Mouse (Mus musculus): ENCODE data around the gene Atp13a3. TPM values are rescaled to one million over a fixed set of nuclear protein-coding genes. Genes with fewer than 3 reads are reported as not detected.
A peak's percentile ranks its signal among the peaks of the same experiment; 100 is the strongest.
"Not testable (repeated sequence)": the region's sequence is repeated elsewhere in the genome, so short reads cannot be mapped to it uniquely, and the experiment has no call there.

Atp13a3 gene
- 28.6 and 33.0 TPM in 2 replicates for polyA plus RNA-seq (2012; rRNA removed)

- DNase-seq (ENCODE audit: low read depth), result no peak
- TF ChIP-seq CTCF (IDR thresholded peaks at IDR 0.05; ENCODE audit: borderline replicate concordance, extremely low read depth, insufficient read depth, insufficient read length) (no peak), POLR2A (IDR thresholded peaks at IDR 0.05; ENCODE audit: borderline replicate concordance, extremely low read depth, insufficient read depth, insufficient read length, poor library complexity, severe bottlenecking) (no peak)
Observed at GRCm38 (mm10) chr16:30405925-30406670, at the start of gene Atp13a3. Atp13a3 (minus strand) TSS chr16:30405975.

DNA sequence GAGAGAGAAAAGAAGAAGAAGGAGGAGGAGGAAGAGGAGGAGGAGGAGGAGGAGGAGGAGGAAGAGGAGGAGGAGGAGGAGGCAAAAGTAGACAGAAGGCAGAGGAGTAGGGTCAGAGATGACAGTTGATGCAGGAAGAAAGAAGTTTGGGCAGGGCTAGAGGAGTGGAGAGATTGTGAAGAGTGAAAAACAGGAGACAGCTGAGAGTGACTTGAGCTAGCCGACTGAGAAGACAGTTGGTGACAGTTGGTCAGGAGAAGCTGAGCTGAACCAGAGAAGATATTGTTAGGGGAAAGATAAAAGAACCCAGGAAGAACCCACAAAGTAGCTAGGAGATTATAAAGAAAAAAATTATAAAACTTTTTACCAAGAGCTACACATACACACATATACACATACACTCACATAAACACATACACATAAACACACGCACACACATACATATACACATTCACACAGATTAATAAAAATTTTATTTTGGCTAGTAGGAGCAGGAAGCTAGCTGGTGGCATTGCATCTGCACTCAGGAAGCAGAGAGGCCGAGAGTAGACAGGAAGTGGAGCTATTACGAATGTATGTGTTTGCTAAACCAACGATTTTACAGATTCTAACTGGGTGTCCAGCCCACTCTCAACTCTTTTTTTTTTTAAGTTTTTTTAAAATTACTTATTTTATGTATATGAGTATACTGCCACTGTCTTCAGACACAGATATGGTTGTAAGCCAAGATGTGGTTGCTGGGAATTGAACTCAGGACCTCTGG is 47.6 kb upstream of the Atp13a3 start:
- TF ChIP-seq POLR2A (IDR thresholded peaks at IDR 0.05; ENCODE audit: borderline replicate concordance, extremely low read depth, insufficient read depth, insufficient read length, poor library complexity, severe bottlenecking) (no peak), CTCF (IDR thresholded peaks at IDR 0.05; ENCODE audit: borderline replicate concordance, extremely low read depth, insufficient read depth, insufficient read length) (no peak)

GRCm38 (mm10) chr16:30451174-30451573 is 45.4 kb upstream of the Atp13a3 start:
- DNase-seq (ENCODE audit: low read depth), result not testable (repeated sequence)

More for the DNA sequence above, 47.6 kb upstream of the Atp13a3 start:
- no peak for DNase-seq (ENCODE audit: low read depth)

GRCm38 (mm10) chr16:30449017-30449416 is 43.2 kb upstream of the Atp13a3 start:
- TF ChIP-seq POLR2A (IDR thresholded peaks at IDR 0.05; ENCODE audit: borderline replicate concordance, extremely low read depth, insufficient read depth, insufficient read length, poor library complexity, severe bottlenecking) (no peak), CTCF (IDR thresholded peaks at IDR 0.05; ENCODE audit: borderline replicate concordance, extremely low read depth, insufficient read depth, insufficient read length) (no peak)
- DNase-seq (ENCODE audit: low read depth), result no peak

- DNase-seq (ENCODE audit: low read depth), result no peak
- TF ChIP-seq CTCF (IDR thresholded peaks at IDR 0.05; ENCODE audit: borderline replicate concordance, extremely low read depth, insufficient read depth, insufficient read length), result no peak
- no peak for TF ChIP-seq POLR2A (IDR thresholded peaks at IDR 0.05; ENCODE audit: borderline replicate concordance, extremely low read depth, insufficient read depth, insufficient read length, poor library complexity, severe bottlenecking)
Observed at GRCm38 (mm10) chr16:30448169-30448568, 42.4 kb upstream of the Atp13a3 start.

DNA sequence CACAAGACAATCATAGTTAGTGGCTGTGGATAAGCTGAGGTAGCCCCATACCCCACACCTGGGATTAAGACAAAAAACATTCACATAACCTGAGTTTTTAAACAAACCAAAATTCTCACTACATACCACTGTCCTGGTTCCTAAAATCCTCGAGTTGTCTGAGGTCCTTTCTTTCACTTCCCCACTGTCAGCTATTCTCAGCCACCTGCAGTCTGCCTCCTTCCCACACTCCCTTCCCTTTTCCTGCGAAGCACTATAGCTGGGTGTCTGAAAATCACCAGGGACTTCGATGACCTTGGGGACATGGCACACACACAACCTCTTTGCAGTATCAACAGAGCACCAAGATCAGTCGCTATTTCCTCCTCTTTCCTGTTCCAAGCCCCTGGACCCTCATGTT is 41.9 kb upstream of the Atp13a3 start:
- TF ChIP-seq CTCF (IDR thresholded peaks at IDR 0.05; ENCODE audit: borderline replicate concordance, extremely low read depth, insufficient read depth, insufficient read length), result no peak
- no peak for TF ChIP-seq POLR2A (IDR thresholded peaks at IDR 0.05; ENCODE audit: borderline replicate concordance, extremely low read depth, insufficient read depth, insufficient read length, poor library complexity, severe bottlenecking)
- DNase-seq (ENCODE audit: low read depth), result no peak

DNA sequence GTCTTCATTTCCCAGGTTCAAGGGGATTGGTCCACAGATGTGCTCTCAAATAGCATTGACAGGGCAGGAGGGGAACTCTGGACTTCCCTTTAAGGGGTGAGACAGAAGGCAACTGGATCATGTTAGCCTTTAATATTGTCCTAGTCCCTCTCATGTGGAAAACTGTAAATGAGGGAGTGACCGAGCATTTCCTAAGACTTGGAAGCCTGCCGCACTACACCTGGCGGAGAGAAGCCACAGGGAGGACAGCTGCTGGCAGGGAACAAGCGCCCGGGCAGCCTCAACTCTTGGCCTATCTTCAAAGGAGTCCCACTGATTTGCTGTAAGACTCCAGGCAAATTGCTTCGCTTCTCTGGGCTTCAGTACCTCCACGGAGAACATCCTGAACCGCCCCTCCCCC is 37.6 kb upstream of the Atp13a3 start:
- peak; percentile 35 for DNase-seq (ENCODE audit: low read depth)
- TF ChIP-seq POLR2A (IDR thresholded peaks at IDR 0.05; ENCODE audit: borderline replicate concordance, extremely low read depth, insufficient read depth, insufficient read length, poor library complexity, severe bottlenecking) (no peak), CTCF (IDR thresholded peaks at IDR 0.05; ENCODE audit: borderline replicate concordance, extremely low read depth, insufficient read depth, insufficient read length) (no peak)

DNA sequence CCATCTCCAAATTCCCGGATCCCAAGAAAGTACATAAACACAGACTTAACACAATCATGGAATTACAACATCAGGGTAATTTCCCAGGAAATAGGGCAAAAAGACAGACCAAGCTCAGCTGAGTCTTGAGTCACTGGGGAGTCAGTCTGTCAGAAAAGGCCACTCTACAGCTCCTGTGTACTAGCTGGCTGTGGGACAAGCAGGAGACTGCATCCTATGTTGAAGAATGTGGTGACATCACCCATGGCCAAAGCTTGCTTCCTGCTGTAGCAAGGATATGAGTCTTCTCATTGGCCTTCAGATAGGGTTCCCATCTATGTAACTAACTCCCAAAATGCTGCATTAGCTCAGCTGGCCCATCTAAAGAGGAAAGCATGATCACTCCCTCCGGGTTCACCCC is 36.7 kb upstream of the Atp13a3 start:
- TF ChIP-seq CTCF (IDR thresholded peaks at IDR 0.05; ENCODE audit: borderline replicate concordance, extremely low read depth, insufficient read depth, insufficient read length) (no peak), POLR2A (IDR thresholded peaks at IDR 0.05; ENCODE audit: borderline replicate concordance, extremely low read depth, insufficient read depth, insufficient read length, poor library complexity, severe bottlenecking) (no peak)
- no peak for DNase-seq (ENCODE audit: low read depth)

- DNase-seq (ENCODE audit: low read depth), result no peak
- no peak for TF ChIP-seq POLR2A (IDR thresholded peaks at IDR 0.05; ENCODE audit: borderline replicate concordance, extremely low read depth, insufficient read depth, insufficient read length, poor library complexity, severe bottlenecking)
- no peak for TF ChIP-seq CTCF (IDR thresholded peaks at IDR 0.05; ENCODE audit: borderline replicate concordance, extremely low read depth, insufficient read depth, insufficient read length)
Observed at GRCm38 (mm10) chr16:30441409-30441808, 35.6 kb upstream of the Atp13a3 start.

DNA sequence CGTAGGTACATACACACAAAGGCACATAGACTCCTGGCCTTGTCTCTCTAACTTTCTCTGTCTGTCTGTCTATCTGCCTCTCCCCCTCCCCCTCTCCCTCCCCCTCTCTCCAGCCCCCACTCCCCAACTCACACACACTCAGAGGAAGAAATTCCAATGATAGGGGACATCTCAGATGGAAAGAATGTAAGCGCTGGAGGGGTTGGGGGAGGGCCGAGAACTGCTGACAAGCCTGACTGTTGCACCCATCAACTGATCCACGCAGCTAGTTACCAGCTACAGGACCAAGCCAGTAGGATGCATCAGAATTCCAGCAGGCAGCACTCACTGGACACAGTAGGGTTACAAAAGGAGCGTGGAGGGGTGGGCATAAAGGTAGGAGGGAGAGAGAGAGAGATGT is 34.1 kb upstream of the Atp13a3 start:
- no peak for DNase-seq (ENCODE audit: low read depth)
- no peak for TF ChIP-seq POLR2A (IDR thresholded peaks at IDR 0.05; ENCODE audit: borderline replicate concordance, extremely low read depth, insufficient read depth, insufficient read length, poor library complexity, severe bottlenecking)
- TF ChIP-seq CTCF (IDR thresholded peaks at IDR 0.05; ENCODE audit: borderline replicate concordance, extremely low read depth, insufficient read depth, insufficient read length), result no peak

DNA sequence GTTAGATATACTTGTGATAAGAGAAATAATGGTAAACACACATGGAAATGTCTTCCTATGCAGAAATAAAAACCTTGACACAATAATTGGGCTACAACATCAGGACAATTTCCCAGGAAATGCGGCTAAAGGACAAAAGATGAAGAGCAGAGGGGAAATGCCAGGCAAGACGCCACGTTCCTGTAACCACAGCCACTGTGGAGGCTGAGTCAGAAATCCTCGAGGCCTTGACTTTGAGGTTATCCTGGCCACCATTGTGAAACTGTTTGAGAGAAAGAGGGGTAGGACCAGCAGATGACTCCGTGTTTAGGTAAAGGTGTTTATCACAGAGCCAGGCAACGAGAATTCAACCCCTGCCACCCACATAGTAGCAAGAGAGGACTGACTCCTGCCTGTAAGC is 33.6 kb upstream of the Atp13a3 start:
- TF ChIP-seq POLR2A (IDR thresholded peaks at IDR 0.05; ENCODE audit: borderline replicate concordance, extremely low read depth, insufficient read depth, insufficient read length, poor library complexity, severe bottlenecking) (no peak), CTCF (IDR thresholded peaks at IDR 0.05; ENCODE audit: borderline replicate concordance, extremely low read depth, insufficient read depth, insufficient read length) (no peak)
- no peak for DNase-seq (ENCODE audit: low read depth)

- TF ChIP-seq POLR2A (IDR thresholded peaks at IDR 0.05; ENCODE audit: borderline replicate concordance, extremely low read depth, insufficient read depth, insufficient read length, poor library complexity, severe bottlenecking) (no peak), CTCF (IDR thresholded peaks at IDR 0.05; ENCODE audit: borderline replicate concordance, extremely low read depth, insufficient read depth, insufficient read length) (no peak)
- DNase-seq (ENCODE audit: low read depth), result no peak
Observed at GRCm38 (mm10) chr16:30436276-30436675, 30.5 kb upstream of the Atp13a3 start.

Measured in brain, embryonic 14.5 days (tissue).